Comparison of ENCODE assay signal across 8 mouse cellular contexts in the genomic region with DNA sequence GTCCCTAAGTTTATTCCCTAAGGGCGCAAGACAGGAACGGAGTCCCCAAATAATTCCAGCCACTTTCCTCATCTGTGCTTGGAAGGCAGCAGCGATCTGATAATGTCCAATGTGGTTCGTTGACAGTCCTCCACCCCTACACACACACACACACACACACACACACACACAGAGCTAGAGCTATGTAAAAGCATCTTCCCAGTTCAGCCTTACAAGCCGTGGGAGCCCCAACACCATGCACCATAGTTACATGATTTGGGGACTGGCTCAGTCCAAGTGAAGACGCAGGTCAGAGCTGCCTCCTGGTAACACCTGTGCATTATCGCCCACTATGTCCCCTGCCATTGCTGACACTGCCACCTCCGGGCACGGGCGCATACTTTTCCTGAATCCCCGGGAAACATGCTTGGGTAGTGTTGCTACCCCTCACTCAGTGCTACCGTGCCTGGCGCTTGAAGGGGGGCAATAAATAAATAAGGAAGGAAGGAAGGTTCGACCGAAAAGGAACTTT. TPM values are rescaled to one million over a fixed set of nuclear protein-coding genes. Genes with fewer than 3 reads are reported as not detected.
DNase-seq lines count a peak whose midpoint lies in the region; ATAC-seq and TF ChIP-seq lines count a peak whose summit lies in the region.

No protein-coding gene starts in this region.

- 1% methylated on average over 15 of the region's 15 CpGs for WGBS in limb, embryonic 14.5 days
- 1% methylated on average over 15 of the region's 15 CpGs for WGBS in stomach, embryonic 15.5 days

- no peaks in the 10 kb centered on the region for H3K27me3 ChIP-seq in limb, embryonic 14.5 days (ENCODE audit: control insufficient read depth, insufficient read depth, low read length)
- H3K27me3 ChIP-seq in stomach, embryonic 15.5 days (replicated peaks) = no peaks in the 10 kb centered on the region

- H3K9me3 ChIP-seq in limb, embryonic 14.5 days (ENCODE audit: control insufficient read depth, low read length) = no peaks in the 10 kb centered on the region
- H3K9me3 ChIP-seq in stomach, embryonic 15.5 days = no peaks in the 10 kb centered on the region

- TF ChIP-seq CTCF in gastrocnemius, adult 2 months (IDR thresholded peaks at IDR 0.05) = no peak

- H3K4me3 ChIP-seq in gastrocnemius, adult 2 months = peak overlapping the region; percentile 97
- peak overlapping the region; percentile 64 for H3K4me3 ChIP-seq in limb, embryonic 14.5 days (replicated peaks; ENCODE audit: low read length)
- H3K4me3 ChIP-seq in stomach, embryonic 15.5 days (replicated peaks) = peak overlapping the region; percentile 69

- peak; percentile 12; the same call in 1 of the 2 replicates for ATAC-seq in limb, embryonic 14.5 days (ENCODE audit: low FRiP score, low read depth)
- ATAC-seq in stomach, embryonic 15.5 days (ENCODE audit: insufficient read depth, low FRiP score, low read depth) = peak; percentile 3; the same call in 1 of the 2 replicates

- peak overlapping the region; percentile 91 for H3K4me2 ChIP-seq in limb, embryonic 14.5 days (replicated peaks; ENCODE audit: low read depth, low read length, severe bottlenecking)
- peak overlapping the region; percentile 92 for H3K4me2 ChIP-seq in stomach, embryonic 15.5 days

- DNase-seq in gastrocnemius, adult 2 months = peak; percentile 60
- DNase-seq in gastrocnemius, adult 18-20 months (ENCODE audit: low spot score) = no peak
- DNase-seq in right cerebral cortex, postnatal 4 days = peak; percentile 25
- no peak for DNase-seq in right cerebral cortex, adult 18-20 months
- DNase-seq in limb, embryonic 14.5 days (ENCODE audit: low spot score) = no peak
- DNase-seq in frontal cortex, postnatal 14 days (ENCODE audit: low spot score in 2 of 2) = no peak
- DNase-seq in cerebellum, postnatal 14 days = no peak

- peak overlapping the region; percentile 98 for H3K27ac ChIP-seq in gastrocnemius, adult 2 months
- H3K27ac ChIP-seq in limb, embryonic 14.5 days (replicated peaks; ENCODE audit: low read depth, low read length) = peak overlapping the region; percentile 92
- peak overlapping the region; percentile 93 for H3K27ac ChIP-seq in stomach, embryonic 15.5 days

- peaks cover 11% of the 10 kb centered on the region; the same call in 1 of the 2 replicates for H3K36me3 ChIP-seq in limb, embryonic 14.5 days (ENCODE audit: control insufficient read depth, insufficient read depth, low read length)
- no peaks in the 10 kb centered on the region for H3K36me3 ChIP-seq in stomach, embryonic 15.5 days

- peak overlapping the region; percentile 82; the same call in 1 of the 2 replicates for H3K9ac ChIP-seq in limb, embryonic 14.5 days (ENCODE audit: low read depth, low read length, severe bottlenecking)
- peak overlapping the region; percentile 29; the same call in 1 of the 2 replicates for H3K9ac ChIP-seq in stomach, embryonic 15.5 days

- H3K4me1 ChIP-seq in limb, embryonic 14.5 days (ENCODE audit: control insufficient read depth, insufficient read depth, low read length) = peaks cover 14% of the 10 kb centered on the region
- H3K4me1 ChIP-seq in stomach, embryonic 15.5 days = peaks cover 18% of the 10 kb centered on the region

- TF ChIP-seq POLR2A in limb, embryonic 14.5 days (IDR thresholded peaks at IDR 0.05; ENCODE audit: borderline replicate concordance, extremely low read depth, insufficient read depth, insufficient read length) = no peak

- intact Hi-C loops in gastrocnemius, adult 2 months (cut with DNase I) = loop anchor here (1.0 kb wide), 1 partner anchor 33 kb away; no protein-coding TSS in a partner anchor

RNA-seq across cellular contexts. Expression of a gene that starts 51.6 kb away (rescaled TPM):
- total RNA-seq in gastrocnemius, adult 2 months (2021) = 100 to 1,000 TPM in 1 of 2 experiments, 10 to 100 TPM in 1; 84.9 to 302 TPM
- total RNA-seq in gastrocnemius, adult 18-20 months (2021) = 100 to 1,000 TPM; 140 to 400 TPM
- 19.6 and 25.3 TPM in 2 replicates for polyA plus RNA-seq in limb, embryonic 14.5 days (2012; rRNA removed)
- 11.4 and 11.9 TPM in 2 replicates for polyA plus RNA-seq in limb, embryonic 14.5 days (2014; fragmentation: Nextera tagmentation; extraction: Ambion mirVana)
- polyA plus RNA-seq in stomach, embryonic 15.5 days (2015; fragmentation: Nextera tagmentation; extraction: Ambion mirVana) = 17.1 and 19.7 TPM in 2 replicates

Comparison
In these comparisons a context has a peak if more than half of its experiments do, and no peak if none do; other contexts are left out.
1. DNase-seq: peak in gastrocnemius, adult 2 months (single experiment) and right cerebral cortex, postnatal 4 days (single experiment); none in gastrocnemius, adult 18-20 months (single experiment), right cerebral cortex, adult 18-20 months (single experiment), limb, embryonic 14.5 days (single experiment), frontal cortex, postnatal 14 days (0 of 2) and cerebellum, postnatal 14 days (0 of 2).
2. Peak in every context shown above with its lines, with median percentiles within 50 percentile points of each other: H3K27ac ChIP-seq and H3K4me3 ChIP-seq.